Mouse (Mus musculus): ENCODE results near the gene Nudt2.
A peak's percentile ranks its signal among the peaks of the same experiment; 100 is the strongest.

The Nudt2 gene

DNA sequence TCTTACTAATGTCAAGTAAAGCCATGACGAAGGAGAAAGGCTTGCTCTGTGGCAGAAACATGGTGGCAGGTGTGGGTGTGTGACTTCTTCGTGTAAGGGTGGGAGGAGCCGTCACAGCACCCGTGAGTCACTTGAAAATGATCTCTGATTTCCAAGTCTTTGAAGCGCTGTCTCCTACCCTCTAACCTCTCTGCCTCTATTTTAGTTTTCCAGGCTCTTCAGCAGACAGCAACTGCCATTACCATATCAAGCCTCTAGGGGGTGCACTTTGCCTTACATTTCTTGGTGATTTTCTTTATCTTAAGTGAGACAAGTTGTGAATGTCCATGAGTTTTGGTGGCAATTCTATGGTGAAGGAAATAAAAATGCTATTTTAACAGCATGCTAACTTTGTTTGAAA, 57.8 kb downstream of the Nudt2 start:
- peak in 1 of 2 experiments; percentile 39 for DNase-seq

DNA sequence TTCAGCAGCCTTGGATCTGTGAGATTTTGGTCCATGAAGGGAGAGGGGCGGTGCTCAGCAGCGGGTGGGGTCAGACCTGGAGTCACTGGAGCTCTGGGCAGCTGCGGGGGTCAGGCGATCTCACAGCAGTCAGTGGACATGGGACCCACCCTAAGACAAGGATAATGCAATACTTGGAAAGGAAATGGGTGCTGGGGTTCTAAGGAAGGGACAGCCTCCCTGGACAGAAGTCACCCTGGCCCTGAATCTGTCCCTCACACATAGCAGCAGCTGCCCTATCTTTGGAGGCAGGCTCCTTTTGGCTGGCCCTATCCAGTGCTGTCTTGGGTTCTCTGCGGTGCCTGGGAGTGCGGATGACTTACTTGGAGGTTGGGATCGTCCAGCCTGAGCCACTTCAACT, 58.9 kb downstream of the Nudt2 start:
- DNase-seq: no peak

DNA sequence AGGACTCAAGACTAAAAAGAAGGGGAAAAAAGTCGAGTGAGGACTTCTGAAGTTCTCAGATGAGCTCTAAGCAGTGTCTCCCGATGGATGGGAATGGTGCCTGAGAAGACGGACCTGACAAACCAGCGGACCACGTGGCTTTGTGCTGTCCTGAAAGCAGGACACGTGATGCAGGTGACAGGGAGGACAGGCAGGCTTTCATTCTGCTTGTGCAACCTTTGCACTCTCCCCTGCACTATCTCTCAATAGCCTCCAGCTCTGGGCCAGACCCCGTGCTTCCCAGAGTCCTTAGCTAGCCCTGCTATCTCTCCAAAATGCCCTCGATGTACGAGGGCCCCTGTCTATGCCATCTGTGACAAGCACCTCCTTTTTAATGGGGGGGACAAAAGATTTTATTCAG, 59.9 kb downstream of the Nudt2 start:
- no peak for DNase-seq

DNA sequence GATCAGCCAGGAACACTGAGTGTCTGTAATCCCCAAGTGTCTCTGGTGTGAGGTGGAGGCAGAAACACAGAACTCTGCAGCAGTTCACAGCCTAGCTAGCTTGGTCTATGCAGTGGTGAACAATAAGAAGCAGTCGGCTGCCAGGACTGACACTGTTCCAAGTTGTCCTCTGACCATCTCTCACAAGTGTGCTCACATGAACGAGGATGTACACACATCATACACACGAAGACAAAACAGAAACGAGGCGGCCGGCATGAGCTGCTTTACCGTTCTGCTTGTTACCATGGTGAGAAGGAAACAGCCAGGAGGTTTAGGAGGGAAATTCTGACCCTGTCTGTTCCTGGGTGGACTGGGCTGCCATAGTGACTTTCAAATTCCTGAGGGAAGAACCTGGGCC, 61.6 kb downstream of the Nudt2 start:
- no peak for DNase-seq

DNA sequence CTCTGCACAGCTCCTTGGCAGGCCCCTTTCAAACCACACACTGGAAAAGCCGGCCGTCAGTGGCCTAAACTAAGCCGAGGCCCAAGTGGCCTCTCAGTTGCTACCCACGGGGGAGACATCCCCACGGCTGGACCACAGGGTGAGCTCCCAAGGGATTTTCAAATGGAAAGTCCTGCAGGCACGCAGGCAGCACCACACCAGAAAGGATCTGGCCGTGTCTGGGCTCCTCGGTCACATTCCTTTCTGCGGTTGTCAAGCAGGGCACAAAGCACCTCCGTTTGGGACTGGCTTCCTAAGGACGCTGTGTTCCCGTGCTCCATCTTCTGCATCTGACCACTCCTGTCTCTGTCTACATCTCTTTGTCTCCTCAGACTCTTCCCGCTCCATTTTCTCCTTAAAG, 62.1 kb downstream of the Nudt2 start:
- no peak for DNase-seq

DNA sequence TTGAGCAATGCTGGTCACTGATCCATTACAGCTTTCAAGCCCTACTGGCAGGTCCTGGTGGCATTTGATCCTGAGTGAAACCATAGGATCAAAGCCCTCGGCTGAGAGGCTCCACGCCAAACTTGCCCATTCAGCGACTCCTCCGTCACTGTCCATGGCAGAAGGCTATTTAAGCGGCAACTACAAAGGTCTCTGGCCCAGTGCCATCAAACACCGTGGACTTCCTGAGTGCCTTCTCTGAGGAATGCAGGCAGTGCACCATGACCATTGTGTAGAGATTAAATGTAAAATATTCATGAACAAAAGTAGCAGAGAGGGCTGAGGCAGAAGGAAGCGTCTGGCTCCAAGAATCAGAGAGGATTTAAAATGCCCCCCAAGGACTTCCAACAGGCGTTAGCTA, 63.0 kb downstream of the Nudt2 start:
- peak; percentile 46 to 51 for DNase-seq
